Mouse (Mus musculus): ENCODE results near the gene Hlx. TPM values are rescaled to one million over a fixed set of nuclear protein-coding genes. Genes with fewer than 3 reads are reported as not detected.

Hlx gene
- total RNA-seq (2014; rRNA removed): 0.71 and 1.5 TPM in 2 replicates
- polyA plus RNA-seq (2015; fragmentation: Nextera tagmentation; extraction: Ambion mirVana): 1.5 and 1.9 TPM in 2 replicates

GRCm38 (mm10) chr1:184732556-184733049 lies at the start of gene Hlx:
Gene Hlx, minus strand, starts transcription at chr1:184732619.
- Histone ChIP-seq H3K9ac (replicated peaks; ENCODE audit: low read length, poor library complexity, severe bottlenecking) (0 out of 2 replicates have a peak within 1 kb of the TSS, but pooled peaks have one; percentile 29), H3K27me3 (ENCODE audit: insufficient read depth, low read length) (peaks cover 66% of the 10 kb centered on the region), H3K4me2 (ENCODE audit: low read depth, low read length, poor library complexity, severe bottlenecking) (peak within 1 kb of the TSS; percentile 45), H3K4me3 (ENCODE audit: low read depth, low read length) (peak within 1 kb of the TSS; percentile 32), H3K4me1 (ENCODE audit: insufficient read depth, low read length) (0 out of 2 replicates have a peak, but pooled peaks cover 1% of the 10 kb centered on the region), H3K9me3 (ENCODE audit: low read length) (no peaks in the 10 kb centered on the region), H3K27ac (ENCODE audit: low read depth, low read length) (no peak within 1 kb of the TSS), H3K36me3 (ENCODE audit: insufficient read depth, low read length) (no peaks in the 10 kb centered on the region)
- DNase-seq (ENCODE audit: low spot score) (peak; percentile 74), ATAC-seq (ENCODE audit: low FRiP score) (peak; percentile 49; the same call in 1 of the 2 replicates)
- WGBS: under 1% methylated on average over 32 of the region's 32 CpGs
- no peak for TF ChIP-seq CTCF (IDR thresholded peaks at IDR 0.05)

GRCm38 (mm10) chr1:184782161-184782513 lies 49.7 kb upstream of the Hlx start:
- 77% methylated on average over 14 of the region's 14 CpGs for WGBS
- Histone ChIP-seq H3K4me2 (ENCODE audit: low read depth, low read length, poor library complexity, severe bottlenecking) (no peak overlapping the region), H3K4me1 (ENCODE audit: insufficient read depth, low read length) (0 out of 2 replicates have a peak, but pooled peaks cover 2% of the 10 kb centered on the region), H3K9ac (replicated peaks; ENCODE audit: low read length, poor library complexity, severe bottlenecking) (no peak overlapping the region), H3K9me3 (ENCODE audit: low read length) (no peaks in the 10 kb centered on the region), H3K4me3 (ENCODE audit: low read depth, low read length) (no peak overlapping the region), H3K36me3 (ENCODE audit: insufficient read depth, low read length) (no peaks in the 10 kb centered on the region), H3K27me3 (ENCODE audit: insufficient read depth, low read length) (no peaks in the 10 kb centered on the region), H3K27ac (ENCODE audit: low read depth, low read length) (no peak overlapping the region)
- no peak for TF ChIP-seq CTCF (IDR thresholded peaks at IDR 0.05)
- DNase-seq (ENCODE audit: low spot score) (no peak), ATAC-seq (ENCODE audit: low FRiP score) (no peak)

- Histone ChIP-seq H3K4me3 (ENCODE audit: low read depth, low read length) (no peak overlapping the region), H3K27ac (ENCODE audit: low read depth, low read length) (no peak overlapping the region), H3K9me3 (ENCODE audit: low read length) (no peaks in the 10 kb centered on the region), H3K9ac (replicated peaks; ENCODE audit: low read length, poor library complexity, severe bottlenecking) (no peak overlapping the region), H3K27me3 (ENCODE audit: insufficient read depth, low read length) (no peaks in the 10 kb centered on the region), H3K4me2 (ENCODE audit: low read depth, low read length, poor library complexity, severe bottlenecking) (no peak overlapping the region), H3K4me1 (ENCODE audit: insufficient read depth, low read length) (0 out of 2 replicates have a peak, but pooled peaks cover 4% of the 10 kb centered on the region), H3K36me3 (ENCODE audit: insufficient read depth, low read length) (no peaks in the 10 kb centered on the region)
- no peak for TF ChIP-seq CTCF (IDR thresholded peaks at IDR 0.05)
- WGBS: 80% methylated on average over 10 of the region's 10 CpGs
- ATAC-seq (ENCODE audit: low FRiP score): no peak
- no peak for DNase-seq (ENCODE audit: low spot score)
These were observed 49.1 kb upstream of the Hlx start for GRCm38 (mm10) chr1:184781286-184782160.

GRCm38 (mm10) chr1:184778157-184778556 lies 45.7 kb upstream of the Hlx start:
- H3K27me3 ChIP-seq (ENCODE audit: insufficient read depth, low read length): no peaks in the 10 kb centered on the region
- no peak for ATAC-seq (ENCODE audit: low FRiP score)
- DNase-seq (ENCODE audit: low spot score): no peak
- H3K9me3 ChIP-seq (ENCODE audit: low read length): no peaks in the 10 kb centered on the region
- H3K4me3 ChIP-seq (ENCODE audit: low read depth, low read length): no peak overlapping the region
- 92% methylated on average over 6 of the region's 6 CpGs for WGBS
- no peak overlapping the region for H3K4me2 ChIP-seq (ENCODE audit: low read depth, low read length, poor library complexity, severe bottlenecking)
- TF ChIP-seq CTCF (IDR thresholded peaks at IDR 0.05): no peak
- no peaks in the 10 kb centered on the region for H3K36me3 ChIP-seq (ENCODE audit: insufficient read depth, low read length)
- H3K9ac ChIP-seq (replicated peaks; ENCODE audit: low read length, poor library complexity, severe bottlenecking): no peak overlapping the region
- no peak overlapping the region for H3K27ac ChIP-seq (ENCODE audit: low read depth, low read length)
- H3K4me1 ChIP-seq (ENCODE audit: insufficient read depth, low read length): 0 out of 2 replicates have a peak, but pooled peaks cover 4% of the 10 kb centered on the region

GRCm38 (mm10) chr1:184777061-184777795 lies 44.8 kb upstream of the Hlx start:
- Histone ChIP-seq H3K4me2 (ENCODE audit: low read depth, low read length, poor library complexity, severe bottlenecking) (no peak overlapping the region), H3K36me3 (ENCODE audit: insufficient read depth, low read length) (no peaks in the 10 kb centered on the region), H3K27me3 (ENCODE audit: insufficient read depth, low read length) (no peaks in the 10 kb centered on the region), H3K27ac (ENCODE audit: low read depth, low read length) (no peak overlapping the region), H3K9ac (replicated peaks; ENCODE audit: low read length, poor library complexity, severe bottlenecking) (no peak overlapping the region), H3K9me3 (ENCODE audit: low read length) (no peaks in the 10 kb centered on the region), H3K4me1 (ENCODE audit: insufficient read depth, low read length) (0 out of 2 replicates have a peak, but pooled peaks cover 4% of the 10 kb centered on the region), H3K4me3 (ENCODE audit: low read depth, low read length) (no peak overlapping the region)
- ATAC-seq (ENCODE audit: low FRiP score) (0 out of 2 replicates have a peak, but pooled peaks have one; percentile 38), DNase-seq (ENCODE audit: low spot score) (no peak)
- WGBS: 34% methylated on average over 22 of the region's 22 CpGs
- TF ChIP-seq CTCF (IDR thresholded peaks at IDR 0.05): peak; percentile 45

Measured in midbrain, postnatal 0 days (tissue).